ENCODE assay signal across 20 mouse cellular contexts in genomic region chr1:143742186-143742585, GRCm38 (mm10). TPM values are rescaled to one million over a fixed set of nuclear protein-coding genes. Genes with fewer than 3 reads are reported as not detected.
DNase-seq lines count a peak whose midpoint lies in the region; ATAC-seq and TF ChIP-seq lines count a peak whose summit lies in the region.
"Had no signal": no experiment of that assay in that cellular context is flagged by ENCODE, and none has a peak within 500 bp of the region (broad histone marks: within the 10 kb centered on the region; RNA-seq: fewer than 3 reads in every experiment).

No protein-coding gene starts in this region.

- H3K9me3 ChIP-seq in hindbrain, embryonic 11.5 days (ENCODE audit: control insufficient read depth, low read length), result no peaks in the 10 kb centered on the region
- no peaks in the 10 kb centered on the region for H3K9me3 ChIP-seq in hindbrain, embryonic 12.5 days (replicated peaks)
- H3K9me3 ChIP-seq in forebrain, embryonic 12.5 days, result no peaks in the 10 kb centered on the region
- no peaks in the 10 kb centered on the region for H3K9me3 ChIP-seq in forebrain, embryonic 16.5 days (ENCODE audit: control insufficient read depth, low read length)
- H3K9me3 ChIP-seq: embryonic facial prominence, embryonic 12.5 days; heart, embryonic 12.5 days; hindbrain, embryonic 10.5 days; intestine, embryonic 15.5 days had no signal

- TF ChIP-seq CTCF in brain, embryonic 14.5 days (IDR thresholded peaks at IDR 0.05; ENCODE audit: borderline replicate concordance, extremely low read depth, insufficient read depth, insufficient read length), result no peak

- H3K36me3 ChIP-seq in hindbrain, embryonic 11.5 days (ENCODE audit: control insufficient read depth, insufficient read depth, low read length), result no peaks in the 10 kb centered on the region
- H3K36me3 ChIP-seq in hindbrain, embryonic 12.5 days, result peaks cover 30% of the 10 kb centered on the region
- H3K36me3 ChIP-seq in forebrain, embryonic 12.5 days (replicated peaks), result peaks cover 29% of the 10 kb centered on the region
- peaks cover 18% of the 10 kb centered on the region for H3K36me3 ChIP-seq in forebrain, embryonic 16.5 days (ENCODE audit: control insufficient read depth, insufficient read depth)

- H3K4me3 ChIP-seq in hindbrain, embryonic 11.5 days (ENCODE audit: low read depth, low read length), result no peak overlapping the region
- H3K4me3 ChIP-seq in hindbrain, embryonic 12.5 days, result no peak overlapping the region
- H3K4me3 ChIP-seq in forebrain, embryonic 12.5 days (replicated peaks), result no peak overlapping the region
- H3K4me3 ChIP-seq in forebrain, embryonic 16.5 days (replicated peaks; ENCODE audit: low read length), result no peak overlapping the region
- H3K4me3 ChIP-seq: embryonic facial prominence, embryonic 12.5 days; heart, adult 2 months; heart, embryonic 12.5 days; hindbrain, embryonic 10.5 days; intestine, embryonic 15.5 days had no signal

- H3K4me1 ChIP-seq in hindbrain, embryonic 11.5 days (replicated peaks; ENCODE audit: control insufficient read depth, insufficient read depth, low read length), result no peaks in the 10 kb centered on the region
- H3K4me1 ChIP-seq in hindbrain, embryonic 12.5 days, result peaks cover 9% of the 10 kb centered on the region
- peaks cover 20% of the 10 kb centered on the region for H3K4me1 ChIP-seq in forebrain, embryonic 12.5 days
- H3K4me1 ChIP-seq in forebrain, embryonic 16.5 days (replicated peaks; ENCODE audit: control insufficient read depth, insufficient read depth, low read length), result peaks cover 22% of the 10 kb centered on the region
- H3K4me1 ChIP-seq: embryonic facial prominence, embryonic 12.5 days had no signal

- TF ChIP-seq POLR2A in brain, embryonic 14.5 days (IDR thresholded peaks at IDR 0.05; ENCODE audit: borderline replicate concordance, extremely low read depth, insufficient read depth, insufficient read length, poor library complexity, severe bottlenecking), result no peak

- H3K4me2 ChIP-seq in hindbrain, embryonic 11.5 days (replicated peaks; ENCODE audit: low read depth, low read length), result no peak overlapping the region
- H3K4me2 ChIP-seq in hindbrain, embryonic 12.5 days (replicated peaks), result no peak overlapping the region
- H3K4me2 ChIP-seq in forebrain, embryonic 12.5 days, result peak overlapping the region; percentile 17; the same call in 1 of the 2 replicates
- H3K4me2 ChIP-seq in forebrain, embryonic 16.5 days (ENCODE audit: low read length), result no peak overlapping the region
- H3K4me2 ChIP-seq: embryonic facial prominence, embryonic 12.5 days; heart, embryonic 12.5 days; intestine, embryonic 15.5 days had no signal

- ATAC-seq in hindbrain, embryonic 11.5 days (ENCODE audit: low FRiP score), result no peak
- no peak for ATAC-seq in hindbrain, embryonic 12.5 days (ENCODE audit: low FRiP score)
- peak; percentile 49; the same call in 1 of the 2 replicates for ATAC-seq in forebrain, embryonic 12.5 days (ENCODE audit: low FRiP score)
- no peak; the same call in 1 of the 2 replicates for ATAC-seq in forebrain, embryonic 16.5 days
- ATAC-seq: intestine, embryonic 15.5 days had no signal

- WGBS in hindbrain, embryonic 11.5 days, result 62% methylated on average over 6 of the region's 6 CpGs
- 51% methylated on average over 6 of the region's 6 CpGs for WGBS in hindbrain, embryonic 12.5 days
- 18% methylated on average over 6 of the region's 6 CpGs for WGBS in forebrain, embryonic 12.5 days
- 5% methylated on average over 6 of the region's 6 CpGs for WGBS in forebrain, embryonic 16.5 days

- no peak overlapping the region for H3K27ac ChIP-seq in hindbrain, embryonic 11.5 days (ENCODE audit: low read depth, low read length)
- no peak overlapping the region for H3K27ac ChIP-seq in hindbrain, embryonic 12.5 days
- peak overlapping the region; percentile 78 for H3K27ac ChIP-seq in forebrain, embryonic 12.5 days
- H3K27ac ChIP-seq in forebrain, embryonic 16.5 days (ENCODE audit: low read length), result peak overlapping the region; percentile 56; the same call in 1 of the 2 replicates
- H3K27ac ChIP-seq: embryonic facial prominence, embryonic 12.5 days; heart, adult 2 months; hindbrain, embryonic 10.5 days; intestine, embryonic 15.5 days had no signal

- H3K9ac ChIP-seq in hindbrain, embryonic 11.5 days (ENCODE audit: low read depth, low read length), result no peak overlapping the region
- no peak overlapping the region for H3K9ac ChIP-seq in hindbrain, embryonic 12.5 days
- H3K9ac ChIP-seq in forebrain, embryonic 12.5 days, result no peak overlapping the region
- H3K9ac ChIP-seq in forebrain, embryonic 16.5 days (replicated peaks; ENCODE audit: low read depth, low read length), result no peak overlapping the region
- H3K9ac ChIP-seq: embryonic facial prominence, embryonic 12.5 days; heart, embryonic 12.5 days; intestine, embryonic 15.5 days had no signal

- no peaks in the 10 kb centered on the region for H3K27me3 ChIP-seq in hindbrain, embryonic 11.5 days (ENCODE audit: control insufficient read depth, insufficient read depth, low read length)
- no peaks in the 10 kb centered on the region for H3K27me3 ChIP-seq in hindbrain, embryonic 12.5 days
- no peaks in the 10 kb centered on the region; the same call in 1 of the 2 replicates for H3K27me3 ChIP-seq in forebrain, embryonic 12.5 days
- H3K27me3 ChIP-seq in forebrain, embryonic 16.5 days (replicated peaks; ENCODE audit: control insufficient read depth, insufficient read depth, low read length), result no peaks in the 10 kb centered on the region
- H3K27me3 ChIP-seq: embryonic facial prominence, embryonic 12.5 days; heart, embryonic 12.5 days; intestine, embryonic 15.5 days had no signal

- DNase-seq in hindbrain, embryonic 11.5 days (ENCODE audit: low spot score), result peak; percentile 20
- DNase-seq in brain, embryonic 14.5 days (ENCODE audit: low read depth), result peak; percentile 79
- DNase-seq in layer of hippocampus, postnatal 10 days (ENCODE audit: low spot score in 2 of 2), result no peak
- DNase-seq in cerebellum, adult 11 months, result no peak
- DNase-seq in yolk sac, embryonic 10.5 days (ENCODE audit: low spot score), result no peak
- DNase-seq: adrenal gland, adult 8-10 months; adrenal gland, postnatal 36 days; cerebellum, adult 11-12 months; cerebellum, adult 9-10 months; cerebellum, postnatal 36 days; gastrocnemius, postnatal 10 days; heart, adult 2 months; kidney, adult 18-20 months had no signal

RNA-seq across cellular contexts. Expression of gene Glrx2, which starts 26.0 kb away (rescaled TPM):
- 73.1 and 76.9 TPM in 2 replicates for polyA plus RNA-seq in hindbrain, embryonic 11.5 days (2014; fragmentation: Nextera tagmentation; extraction: Ambion mirVana)
- polyA plus RNA-seq in hindbrain, embryonic 12.5 days (2016; fragmentation: Nextera tagmentation; extraction: Ambion mirVana), result 123 and 144 TPM in 2 replicates
- polyA plus RNA-seq in brain, embryonic 14.5 days (2012; rRNA removed), result 66.8 and 72.1 TPM in 2 replicates
- polyA plus RNA-seq in forebrain, embryonic 12.5 days (2016; fragmentation: Nextera tagmentation; extraction: Ambion mirVana), result 158 and 160 TPM in 2 replicates
- 144 and 160 TPM in 2 replicates for polyA plus RNA-seq in forebrain, embryonic 16.5 days (2015; fragmentation: Nextera tagmentation; extraction: Ambion mirVana)
- 100 to 1,000 TPM; 109 to 112 TPM for total RNA-seq in layer of hippocampus, postnatal 10 days (2021)

RNA-seq across cellular contexts. Expression of gene Trove2, which starts 34.7 kb away (rescaled TPM):
- polyA plus RNA-seq in hindbrain, embryonic 11.5 days (2014; fragmentation: Nextera tagmentation; extraction: Ambion mirVana), result 37.5 and 41.0 TPM in 2 replicates
- 47.1 and 51.9 TPM in 2 replicates for polyA plus RNA-seq in hindbrain, embryonic 12.5 days (2016; fragmentation: Nextera tagmentation; extraction: Ambion mirVana)
- 15.1 and 18.5 TPM in 2 replicates for polyA plus RNA-seq in brain, embryonic 14.5 days (2012; rRNA removed)
- 47.8 and 57.3 TPM in 2 replicates for polyA plus RNA-seq in forebrain, embryonic 12.5 days (2016; fragmentation: Nextera tagmentation; extraction: Ambion mirVana)
- polyA plus RNA-seq in forebrain, embryonic 16.5 days (2015; fragmentation: Nextera tagmentation; extraction: Ambion mirVana), result 53.1 and 63.4 TPM in 2 replicates
- total RNA-seq in layer of hippocampus, postnatal 10 days (2021), result 10 to 100 TPM; 31.9 to 32.2 TPM

RNA-seq across cellular contexts. Expression of gene Uchl5, which starts 34.9 kb away (rescaled TPM):
- 74.6 and 74.9 TPM in 2 replicates for polyA plus RNA-seq in hindbrain, embryonic 11.5 days (2014; fragmentation: Nextera tagmentation; extraction: Ambion mirVana)
- 72.9 and 73.0 TPM in 2 replicates for polyA plus RNA-seq in hindbrain, embryonic 12.5 days (2016; fragmentation: Nextera tagmentation; extraction: Ambion mirVana)
- 14.4 and 16.3 TPM in 2 replicates for polyA plus RNA-seq in brain, embryonic 14.5 days (2012; rRNA removed)
- polyA plus RNA-seq in forebrain, embryonic 12.5 days (2016; fragmentation: Nextera tagmentation; extraction: Ambion mirVana), result 92.8 and 94.0 TPM in 2 replicates
- polyA plus RNA-seq in forebrain, embryonic 16.5 days (2015; fragmentation: Nextera tagmentation; extraction: Ambion mirVana), result 70.5 and 72.9 TPM in 2 replicates
- total RNA-seq in layer of hippocampus, postnatal 10 days (2021), result 10 to 100 TPM; 33.0 to 37.4 TPM

RNA-seq across cellular contexts. Expression of gene Cdc73, which starts 39.5 kb away (rescaled TPM):
- 25.8 and 25.9 TPM in 2 replicates for polyA plus RNA-seq in hindbrain, embryonic 11.5 days (2014; fragmentation: Nextera tagmentation; extraction: Ambion mirVana)
- polyA plus RNA-seq in hindbrain, embryonic 12.5 days (2016; fragmentation: Nextera tagmentation; extraction: Ambion mirVana), result 38.4 and 39.0 TPM in 2 replicates
- polyA plus RNA-seq in brain, embryonic 14.5 days (2012; rRNA removed), result 18.6 and 20.2 TPM in 2 replicates
- 46.3 and 48.8 TPM in 2 replicates for polyA plus RNA-seq in forebrain, embryonic 12.5 days (2016; fragmentation: Nextera tagmentation; extraction: Ambion mirVana)
- 25.4 and 29.0 TPM in 2 replicates for polyA plus RNA-seq in forebrain, embryonic 16.5 days (2015; fragmentation: Nextera tagmentation; extraction: Ambion mirVana)
- 10 to 100 TPM; 48.0 to 49.2 TPM for total RNA-seq in layer of hippocampus, postnatal 10 days (2021)

Comparison
In these comparisons a context has a peak if more than half of its experiments do, and no peak if none do; other contexts are left out.
1. DNase-seq: peak in hindbrain, embryonic 11.5 days (single experiment) and brain, embryonic 14.5 days (single experiment); none in layer of hippocampus, postnatal 10 days (0 of 2), cerebellum, adult 11 months (single experiment) and yolk sac, embryonic 10.5 days (single experiment).
2. H3K27ac ChIP-seq: peak in forebrain, embryonic 12.5 days (single experiment) and forebrain, embryonic 16.5 days (single experiment); none in hindbrain, embryonic 11.5 days (single experiment) and hindbrain, embryonic 12.5 days (single experiment).